Mouse (Mus musculus) embryo, embryonic 10 days (tissue): Measurements from ENCODE around the gene Akap13.

ENCODE experiments used
- DNase-seq: peaks from one replicate; pipeline ENCODE4 v3.0.0-alpha.2; 2015; ENCODE audit warnings: low spot score

The Akap13 gene

DNA sequence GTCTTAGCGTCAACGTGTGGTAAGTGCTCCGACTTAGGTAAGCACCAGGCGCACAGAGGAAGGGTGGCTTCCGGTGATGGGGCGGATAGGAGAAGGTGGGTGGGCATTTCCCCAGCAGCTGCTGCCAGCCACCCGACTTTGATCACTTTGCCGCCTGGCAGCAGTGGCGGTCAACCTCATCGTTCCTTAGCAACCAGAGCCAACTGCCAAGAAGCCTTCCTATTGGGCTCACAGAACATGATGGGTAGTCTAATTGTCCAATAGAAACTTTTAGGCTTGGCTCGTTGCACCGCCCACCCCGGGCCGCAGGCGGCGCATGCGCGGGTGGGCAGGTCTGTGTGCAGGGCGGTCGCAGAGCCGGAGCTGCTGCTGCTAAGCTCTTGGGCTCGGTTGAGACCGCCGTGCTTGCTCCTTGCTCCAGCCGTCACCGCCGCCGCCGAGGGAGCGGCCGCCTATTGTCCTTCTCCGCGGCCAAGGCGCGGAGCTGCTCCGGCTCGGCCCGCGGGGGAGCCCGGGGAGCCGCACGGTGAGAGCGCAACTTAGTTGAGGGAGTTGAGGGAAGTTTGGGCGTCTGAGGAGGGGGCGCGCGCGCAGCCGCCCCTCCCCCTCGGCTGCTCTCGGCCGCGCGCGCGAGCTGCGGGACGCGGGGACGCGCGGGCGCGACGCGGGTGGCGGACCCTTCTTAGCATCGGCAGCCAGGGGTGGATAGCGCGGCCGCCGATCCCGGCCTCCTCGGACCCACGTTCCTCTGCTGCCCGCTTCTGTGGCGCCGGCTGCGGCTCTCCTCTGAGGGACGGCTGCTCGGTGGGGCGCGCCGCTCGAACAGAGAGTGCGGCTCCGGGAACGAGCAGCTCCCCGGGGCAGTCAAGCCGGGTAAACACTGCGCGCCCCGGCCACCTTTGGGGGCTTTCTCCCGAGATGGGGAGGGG lies at the start of gene Akap13:
Akap13 (plus strand) TSS at position 312 of the 929 bp plus-strand sequence.
- DNase-seq: peak; percentile 94

DNA sequence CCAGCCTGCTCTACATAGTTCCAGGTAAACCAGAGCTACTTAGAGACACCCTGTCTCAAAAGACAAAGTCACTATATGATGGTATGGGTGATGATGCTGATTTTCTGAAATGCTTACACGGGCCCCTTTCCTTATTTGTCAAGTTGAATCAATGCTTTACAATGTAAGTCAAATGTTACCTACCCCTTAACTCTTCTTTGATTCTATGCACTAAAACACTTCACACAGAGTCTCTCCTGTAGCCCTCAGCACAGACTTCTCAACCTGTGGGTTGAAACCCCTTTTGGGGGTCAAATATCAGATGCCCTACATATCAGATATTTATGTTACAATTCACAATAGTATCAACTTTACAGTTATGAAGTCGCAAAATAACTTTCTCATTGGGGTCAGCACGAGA lies 44.7 kb upstream of the Akap13 start:
- DNase-seq: no peak

DNA sequence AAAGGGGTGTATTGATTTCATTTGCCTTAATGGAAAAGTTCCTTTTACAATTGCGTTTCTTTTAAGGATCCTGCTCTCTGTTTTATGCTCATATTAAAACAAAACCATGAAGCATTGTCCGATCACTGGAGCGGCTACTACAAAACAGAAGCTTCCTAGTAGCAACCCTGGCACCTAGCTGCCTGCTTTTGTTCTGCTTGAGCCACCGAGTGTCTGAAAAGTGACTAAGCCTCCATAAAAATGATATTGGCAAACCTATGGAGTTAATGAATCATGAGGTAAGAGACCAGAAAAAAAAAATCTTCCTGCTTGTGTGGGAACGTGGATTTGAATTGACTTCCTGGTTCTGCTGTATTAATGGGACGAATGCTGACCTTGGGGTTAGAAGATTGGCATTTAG lies 44.1 kb upstream of the Akap13 start:
- no peak for DNase-seq

DNA sequence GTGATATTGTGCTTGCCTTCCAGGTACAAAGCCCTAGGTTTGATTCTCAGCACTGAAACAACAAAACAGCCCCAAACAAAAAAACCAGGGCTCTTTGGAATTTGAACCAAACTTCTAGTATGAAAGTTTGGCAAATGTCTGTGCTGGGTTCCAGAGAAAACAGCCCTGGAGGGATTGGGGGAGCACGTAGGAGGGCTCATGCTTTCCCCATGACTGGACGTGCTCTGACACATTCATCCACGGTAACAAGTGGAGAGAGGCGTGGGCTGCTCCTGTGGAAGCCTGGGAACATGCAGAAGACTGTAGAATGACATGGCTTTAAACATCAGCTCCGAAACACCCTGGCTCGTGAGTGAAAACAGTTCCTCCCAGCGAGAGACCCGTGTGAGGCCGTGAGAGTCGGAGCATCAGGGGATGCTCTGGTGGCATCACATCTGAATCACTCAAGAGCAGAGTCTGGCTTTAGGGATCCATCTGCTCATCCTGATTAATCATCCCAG lies 43.3 kb upstream of the Akap13 start:
- DNase-seq: no peak

DNA sequence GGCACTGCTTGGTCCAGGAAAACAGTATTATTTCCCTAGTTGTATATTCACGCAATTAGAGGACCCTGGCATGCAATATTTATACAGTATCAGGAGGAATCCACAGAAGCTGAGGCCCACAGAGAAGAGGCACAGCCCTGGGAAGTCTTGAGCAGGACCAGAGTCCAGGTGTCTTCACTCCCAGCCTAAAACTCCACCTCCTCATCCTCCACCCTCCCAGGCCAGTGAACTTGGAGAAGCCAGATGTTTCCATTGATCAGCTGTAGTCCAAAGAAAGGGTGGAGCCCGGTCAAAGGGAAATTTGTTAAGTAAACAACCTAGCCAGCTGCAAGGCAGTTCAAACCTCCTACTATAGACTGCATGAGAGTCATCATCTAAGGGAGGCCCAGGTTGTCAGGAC lies 42.8 kb upstream of the Akap13 start:
- DNase-seq: no peak

DNA sequence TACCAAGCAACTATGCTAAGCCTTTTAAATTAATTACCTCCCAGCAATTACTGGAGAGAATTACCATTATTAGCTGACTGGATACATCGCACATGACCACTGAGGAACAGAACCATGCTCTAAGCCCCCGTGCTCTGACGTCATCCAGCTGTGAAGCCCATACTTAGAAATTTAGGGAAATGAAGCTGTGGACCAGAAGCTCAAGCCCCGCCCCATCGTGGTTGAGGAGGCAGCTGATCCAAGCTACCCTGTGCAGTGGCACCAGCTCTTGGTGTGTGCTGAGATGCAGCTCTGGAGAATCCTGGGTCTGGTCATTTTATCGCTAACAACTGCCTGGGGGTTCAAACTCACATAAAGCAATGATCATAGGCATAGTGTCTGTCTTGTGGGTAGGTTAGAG lies 41.4 kb upstream of the Akap13 start:
- DNase-seq: no peak

DNA sequence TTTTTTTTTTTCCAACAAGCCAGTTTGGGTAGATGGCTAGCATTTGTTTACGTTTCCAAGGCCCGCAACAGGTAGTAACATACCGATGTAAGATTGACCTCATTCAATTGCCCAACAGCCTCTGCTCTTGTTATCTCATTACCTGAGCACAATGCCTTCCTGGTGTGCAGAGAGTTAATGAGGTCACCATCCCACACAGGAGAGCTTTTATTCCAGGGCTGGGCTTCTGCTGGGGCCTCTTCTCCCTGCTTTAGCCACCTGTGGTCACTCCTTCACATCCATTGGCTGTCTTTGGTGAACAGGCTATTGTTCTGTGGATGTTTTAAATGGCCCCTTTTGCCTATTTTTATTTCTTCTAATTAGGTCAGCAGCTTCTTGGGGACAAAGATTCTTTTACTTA lies 41.0 kb upstream of the Akap13 start:
- no peak for DNase-seq

DNA sequence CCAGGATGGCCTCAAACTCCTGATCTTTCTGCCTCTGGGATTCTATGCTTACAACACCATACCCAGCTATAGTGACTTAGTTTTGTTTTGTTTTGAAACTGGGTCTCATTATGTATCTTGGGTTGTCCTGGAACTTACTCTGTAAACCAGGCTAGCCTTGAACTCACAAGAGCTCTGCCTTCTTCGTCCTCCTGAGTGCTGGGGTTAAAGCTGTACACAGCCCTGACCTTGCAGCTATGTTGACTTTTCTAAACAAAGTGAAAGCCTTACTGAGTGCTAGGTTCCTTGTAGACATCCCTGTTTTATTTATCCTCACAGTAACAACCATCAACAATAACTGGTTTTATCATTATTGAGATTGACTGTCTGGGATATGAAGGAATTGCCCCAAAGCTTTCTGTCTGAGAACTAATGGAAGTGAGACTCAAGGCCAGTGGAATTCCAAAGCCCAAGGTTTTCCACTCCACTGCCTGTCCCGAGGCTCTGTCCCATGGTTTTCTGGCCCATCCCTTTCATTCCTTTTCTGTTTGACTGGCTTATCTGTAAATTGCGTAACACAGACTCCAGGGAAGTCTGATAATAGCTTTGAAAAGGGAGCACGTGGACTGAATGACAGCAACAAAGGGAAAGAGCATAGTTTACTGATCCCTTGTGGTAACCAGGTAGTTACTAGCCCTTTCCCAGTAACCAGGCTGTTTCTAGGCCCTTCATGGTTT lies 40.0 kb upstream of the Akap13 start:
- DNase-seq: no peak

DNA sequence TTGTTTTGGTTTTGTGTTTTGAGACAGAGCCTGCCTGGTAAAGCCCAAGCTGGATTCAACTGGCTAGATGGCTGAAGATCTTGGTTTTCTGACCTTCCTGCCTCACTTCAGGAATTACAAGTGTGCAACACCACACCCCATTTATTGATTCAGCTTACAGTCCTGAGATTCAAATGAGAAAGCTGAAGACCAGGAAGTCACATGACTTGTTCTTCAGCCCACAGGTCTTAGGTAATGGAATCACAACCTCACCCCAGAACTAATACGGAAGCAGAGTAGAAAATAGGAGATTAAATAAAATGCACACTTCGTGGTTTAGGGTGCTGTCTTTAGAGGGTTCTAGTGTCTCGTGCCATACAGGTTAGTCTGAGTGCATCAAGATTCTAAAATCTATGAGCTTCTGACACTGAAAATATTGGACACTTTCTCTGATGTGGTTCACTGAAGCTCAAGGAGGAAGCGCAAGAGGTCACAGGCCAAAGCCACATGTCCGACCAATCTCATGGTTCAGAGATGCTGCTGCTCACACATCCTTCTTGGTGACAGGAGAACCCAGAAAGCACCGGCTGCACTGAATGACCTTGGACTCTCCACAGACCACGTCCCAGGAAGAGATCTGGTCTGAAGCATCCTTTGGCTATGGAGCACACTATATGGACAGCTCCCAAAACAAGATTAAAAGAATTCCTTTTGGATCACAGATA lies 39.3 kb upstream of the Akap13 start:
- no peak for DNase-seq

DNA sequence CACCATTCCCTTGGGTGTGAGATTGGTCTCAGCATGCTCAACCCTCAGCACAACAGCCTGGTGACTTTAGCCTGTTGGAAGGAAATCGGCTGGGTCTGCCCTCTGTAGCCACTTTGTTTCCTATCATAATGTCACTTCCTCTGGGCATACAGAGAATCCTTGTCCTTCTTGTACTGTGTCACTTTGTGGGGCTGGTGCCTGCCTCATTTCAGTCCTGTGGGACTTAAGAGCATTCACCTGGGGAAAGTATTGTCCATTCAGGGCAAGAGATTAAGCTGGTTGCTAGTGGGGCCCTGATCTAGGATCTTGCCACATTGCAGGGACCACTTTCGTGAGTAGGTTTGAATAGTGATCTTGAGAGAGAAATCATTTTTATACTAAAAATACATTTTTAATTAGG lies 34.4 kb upstream of the Akap13 start:
- DNase-seq: no peak

DNA sequence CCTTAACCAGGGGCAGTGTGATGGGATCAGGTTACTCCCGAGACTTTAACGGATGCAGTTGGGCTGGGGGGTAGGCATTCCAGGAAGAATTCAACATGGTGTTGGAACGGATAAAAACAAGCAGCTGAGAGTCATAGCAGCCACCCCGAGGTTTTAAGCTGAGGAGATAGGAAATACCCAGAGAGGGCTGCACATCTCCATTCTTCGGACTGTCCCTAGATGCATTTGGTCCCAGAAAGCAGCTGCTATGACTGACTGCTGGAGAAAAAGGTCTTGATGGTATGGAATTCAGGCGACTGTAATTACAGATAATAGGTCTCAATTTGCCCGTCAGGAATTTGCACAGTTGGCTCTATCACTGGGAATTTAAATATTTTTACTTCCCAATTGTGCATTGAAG lies 31.2 kb upstream of the Akap13 start:
- DNase-seq: no peak

DNA sequence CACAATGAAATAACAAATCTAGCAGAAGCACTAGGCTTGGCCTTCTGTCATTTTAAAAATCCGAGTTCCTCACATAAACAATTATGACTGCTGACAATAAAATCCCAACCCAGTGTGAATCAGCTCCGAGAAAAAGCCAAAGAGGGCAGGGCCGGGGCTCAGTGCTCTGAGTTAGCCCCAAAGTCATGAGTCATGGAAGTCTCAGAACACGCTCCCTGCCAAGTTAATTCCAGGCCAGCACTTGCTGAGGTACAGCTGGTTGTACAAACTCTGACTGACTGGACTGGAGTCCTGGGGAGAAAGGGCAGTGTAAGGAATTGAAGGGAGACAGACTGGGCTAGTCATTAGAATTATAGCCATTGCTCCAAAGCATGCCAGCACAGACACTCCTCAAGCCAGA lies 28.0 kb upstream of the Akap13 start:
- no peak for DNase-seq

DNA sequence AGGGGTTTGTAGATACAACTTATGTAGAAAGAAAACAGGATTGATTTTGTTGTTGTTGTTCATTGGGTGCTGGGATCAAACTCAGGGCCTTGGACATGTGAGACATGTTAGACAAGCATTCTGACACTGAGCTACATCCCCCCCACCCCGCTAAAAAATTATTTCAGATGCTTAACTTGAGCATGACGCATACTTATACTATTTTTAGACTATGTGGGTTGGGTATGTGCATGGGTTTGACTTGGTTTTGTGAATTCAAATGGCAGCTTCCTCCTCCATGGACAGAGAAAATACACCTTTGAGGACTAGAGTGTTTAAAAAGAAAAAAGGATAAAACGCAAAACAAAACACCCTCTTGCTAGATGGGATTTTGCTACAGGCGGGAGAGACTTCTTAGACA lies 26.4 kb upstream of the Akap13 start:
- DNase-seq: no peak

DNA sequence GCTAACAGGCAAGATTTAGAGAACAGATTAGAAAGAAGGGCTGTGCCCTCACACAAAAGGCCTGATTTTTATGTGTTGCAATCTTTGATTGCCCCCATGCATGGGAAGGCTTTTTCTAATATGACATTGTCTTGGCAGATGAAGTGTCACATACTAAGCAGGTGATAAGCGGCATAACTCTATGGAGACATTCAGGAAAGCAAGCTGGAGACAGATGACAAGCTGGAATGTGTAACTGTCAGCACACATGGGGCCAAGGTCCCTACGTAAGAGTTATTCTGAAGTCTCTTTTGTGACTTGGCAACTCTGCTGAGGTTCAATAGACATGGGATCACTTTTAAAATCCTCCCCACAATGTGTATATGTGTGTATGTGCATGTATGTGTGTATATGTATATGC lies 24.8 kb upstream of the Akap13 start:
- DNase-seq: peak; percentile 12

DNA sequence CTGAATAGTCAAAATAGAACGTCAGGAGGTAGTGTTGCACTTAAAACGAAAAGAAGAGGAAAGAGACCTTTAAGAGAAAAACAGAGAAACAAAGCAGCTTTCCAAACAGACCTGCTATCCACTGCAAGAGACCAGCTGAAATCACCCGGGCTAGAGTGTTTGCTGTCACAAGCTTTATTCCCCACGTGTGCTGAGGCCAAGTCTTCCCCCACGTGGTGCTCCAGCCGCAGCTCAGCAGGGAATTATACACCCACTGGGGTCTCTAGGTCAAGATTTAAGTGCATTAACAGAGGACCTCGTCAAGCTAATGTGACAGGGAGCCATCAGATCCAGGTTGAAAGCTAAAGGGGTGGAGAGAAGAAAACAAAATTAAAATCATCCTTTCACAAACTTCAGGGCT lies 24.3 kb upstream of the Akap13 start:
- DNase-seq: peak; percentile 43

DNA sequence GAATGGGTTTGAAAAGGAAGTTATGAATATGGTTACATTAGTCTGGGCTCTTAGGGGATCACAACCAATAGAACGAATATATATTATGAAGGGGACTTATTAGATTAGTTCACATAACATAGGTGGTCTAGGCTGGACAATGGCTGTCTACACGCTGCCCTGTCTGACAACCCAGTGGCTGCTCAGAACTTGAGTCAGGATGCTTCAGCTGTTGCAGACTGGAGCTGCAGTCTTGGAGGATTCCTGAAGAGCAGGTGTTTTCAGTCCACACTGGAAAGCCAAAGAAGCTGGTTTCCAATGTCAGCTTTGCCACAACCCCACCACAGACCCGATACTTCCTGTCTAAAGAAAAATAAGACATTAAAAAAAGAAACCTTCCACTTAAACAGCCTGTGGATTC lies 23.3 kb upstream of the Akap13 start:
- no peak for DNase-seq

DNA sequence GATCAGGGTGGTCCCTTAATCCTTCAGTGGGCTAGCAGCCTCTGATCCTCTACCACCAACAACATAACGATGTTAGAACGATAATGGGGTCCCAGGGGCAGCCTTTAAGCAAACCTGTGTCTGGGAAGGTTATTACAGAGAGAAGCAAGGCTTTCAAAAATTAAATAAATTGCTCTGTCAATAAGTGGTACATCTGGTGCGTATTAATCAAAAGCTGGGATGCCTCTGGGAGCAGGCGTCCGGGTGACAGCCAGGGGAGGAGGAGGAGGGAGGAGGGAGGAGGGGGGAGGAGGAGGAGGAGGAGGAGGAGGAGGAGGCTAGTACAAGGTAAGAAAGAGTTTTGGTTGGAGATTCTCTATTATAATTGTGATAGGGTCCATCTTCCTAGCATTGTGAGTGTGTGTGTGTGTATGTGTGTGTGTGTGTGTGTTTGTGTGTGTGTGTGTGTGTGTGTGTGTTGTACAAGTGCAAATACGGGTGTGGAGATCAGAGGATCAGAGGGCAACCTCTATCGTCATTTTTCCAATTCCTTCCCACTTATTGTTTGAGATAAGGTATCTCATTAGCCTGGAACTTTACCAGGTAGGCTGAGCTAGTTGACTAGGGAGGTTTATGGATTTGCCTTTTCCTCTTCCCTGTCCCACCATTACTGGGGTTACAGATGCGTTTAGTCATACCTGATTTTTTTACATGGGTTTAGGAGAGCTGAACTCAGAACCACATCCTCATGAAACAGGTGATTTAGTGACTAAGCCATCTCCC lies 18.7 kb upstream of the Akap13 start:
- peak; percentile 28 for DNase-seq

DNA sequence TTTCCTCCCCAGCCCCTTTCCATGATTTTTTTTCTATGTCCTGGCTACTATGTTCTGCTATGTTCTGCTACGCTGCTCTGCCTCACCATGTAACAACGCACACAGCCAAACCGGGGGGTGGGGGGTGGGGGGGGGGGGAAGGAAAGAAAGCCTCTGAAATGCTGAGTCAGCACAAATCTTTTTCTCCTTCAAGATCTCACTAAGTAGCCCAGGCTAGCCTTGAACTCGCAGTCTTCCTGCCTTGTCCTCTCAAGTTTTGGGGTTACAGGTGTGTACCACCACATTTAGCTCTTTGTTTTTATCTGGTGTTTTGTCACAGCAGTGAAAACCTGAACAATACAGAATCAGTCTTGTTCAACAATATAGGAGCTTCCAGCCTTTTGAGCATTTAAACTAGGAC lies 15.8 kb upstream of the Akap13 start:
- DNase-seq: no peak

DNA sequence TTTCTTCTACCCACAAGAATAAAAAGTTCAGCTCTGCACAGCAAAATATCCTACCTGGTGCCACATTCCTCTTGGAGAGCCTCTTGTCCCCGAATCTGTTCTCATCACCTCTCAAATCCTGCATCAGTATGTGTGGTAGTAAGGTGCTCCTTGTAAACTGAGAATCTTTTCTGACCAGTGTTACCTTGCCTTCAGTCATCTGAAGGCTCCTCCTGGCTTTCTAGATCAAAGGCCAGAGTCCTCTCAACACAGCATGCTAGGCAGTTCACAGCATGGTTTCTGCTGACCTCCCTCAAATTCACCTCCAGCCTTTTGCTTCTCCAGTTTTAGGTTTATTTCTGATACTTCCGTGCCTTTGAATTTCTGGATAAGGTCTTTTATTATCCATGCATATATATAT lies 15.1 kb upstream of the Akap13 start:
- no peak for DNase-seq

DNA sequence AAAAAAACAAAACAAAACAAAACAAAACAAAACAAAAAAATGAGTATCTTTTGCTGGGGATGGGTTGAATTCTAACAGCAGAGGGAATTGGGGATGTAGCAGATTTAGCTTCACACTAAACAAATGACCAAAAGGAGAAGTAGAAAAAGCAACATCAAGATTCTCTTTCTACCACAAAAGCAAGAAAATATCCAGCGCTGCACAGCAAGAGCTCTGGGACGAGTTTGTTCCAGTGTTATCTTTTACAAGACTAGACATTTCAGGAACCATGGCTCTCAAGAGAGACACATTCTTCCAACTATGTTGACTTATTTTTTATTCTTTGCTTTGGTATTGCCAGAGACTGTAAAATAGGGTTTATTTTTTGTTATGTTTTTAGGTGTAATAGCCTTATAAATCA lies 13.4 kb upstream of the Akap13 start:
- no peak for DNase-seq

DNA sequence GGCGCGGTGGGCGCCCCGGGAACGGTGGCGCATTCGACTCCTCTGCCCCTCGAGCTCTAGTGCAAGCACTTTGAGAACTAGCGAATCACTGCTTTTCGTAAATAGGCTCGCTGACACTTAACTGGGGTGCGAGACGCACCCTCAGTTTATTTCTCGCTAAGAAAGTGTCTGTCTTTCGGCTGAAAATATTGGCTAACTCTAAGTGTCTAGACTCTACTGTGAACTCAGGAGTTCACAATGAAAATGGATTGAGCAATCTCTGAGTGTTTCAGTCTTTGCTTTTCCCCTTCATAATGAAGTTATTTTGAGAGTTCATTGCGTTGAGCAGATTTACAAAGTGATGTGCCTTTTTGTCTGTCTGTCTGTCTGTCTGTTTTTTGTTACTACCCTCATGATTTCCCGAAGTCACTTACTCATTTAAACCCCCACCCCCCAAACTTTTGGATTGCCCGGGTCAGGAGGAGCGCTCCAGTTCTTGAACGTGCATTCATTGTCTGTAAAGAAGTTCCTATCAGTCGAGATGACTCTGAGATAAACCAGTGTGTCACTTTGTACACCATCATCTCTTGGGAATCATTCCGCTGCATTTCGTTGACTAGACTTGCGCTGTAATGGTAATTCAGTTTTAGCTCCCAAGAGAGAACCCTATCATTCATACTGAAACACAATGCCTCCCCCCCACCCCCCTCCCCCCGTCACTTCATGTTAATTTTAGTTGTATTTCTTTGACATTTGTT lies 986 bp downstream of the Akap13 start:
- DNase-seq: peak; percentile 35
